Mouse (Mus musculus) liver, embryonic 14.5 days (tissue): Measurements from ENCODE around the gene Tbl1xr1. TPM values are rescaled to one million over a fixed set of nuclear protein-coding genes. Genes with fewer than 3 reads are reported as not detected.

Experiments
- ATAC-seq: fragments of 200-750 bp; cut with Nextera tagmentation; 2 replicates; pipeline ENCODE4 v1.8.0; 2017; ENCODE audit warnings: moderate number of reproducible peaks, mild to moderate bottlenecking, moderate library complexity; ENCODE audit not compliant: insufficient read depth
- DNase-seq, 3 experiments: peaks; one replicate each; pipeline ENCODE4 v3.0.0-alpha.2; 2012 to 2013; ENCODE audit warnings: low read depth in 3 of 3, low spot score in 3 of 3
- H3K27ac ChIP-seq: fragments of 300-500 bp; sonication (generic); 2 replicates; pipeline ENCODE4 v1.5.1; 2014; ENCODE audit warnings: moderate library complexity, mild to moderate bottlenecking, control low read depth, inconsistent platforms
- H3K27me3 ChIP-seq: fragments of 300-500 bp; sonication (generic); 2 replicates; pipeline ENCODE4 v1.6.1; 2014; ENCODE audit warnings: mild to moderate bottlenecking, low read length, moderate library complexity; ENCODE audit not compliant: control insufficient read depth, insufficient read depth
- H3K36me3 ChIP-seq: fragments of 300-500 bp; sonication (generic); replicated peaks from 2 replicates; pipeline ENCODE4 v1.6.1; 2014; ENCODE audit warnings: low read depth; ENCODE audit not compliant: control insufficient read depth, insufficient read depth
- H3K4me1 ChIP-seq, 2 experiments: fragments of 200-500 bp in 1 of 2; fragments of 300-500 bp in 1 of 2; sonication (generic) in 1 of 2; replicated peaks; 2 replicates each; pipeline ENCODE4 v1.6.1; 2012 to 2014; ENCODE audit warnings: antibody characterized with exemption in 1 of 2, inconsistent platforms in 1 of 2, low read length in 1 of 2; ENCODE audit not compliant: control insufficient read depth in 2 of 2, insufficient read depth in 2 of 2
- H3K4me2 ChIP-seq: fragments of 300-500 bp; sonication (generic); 2 replicates; pipeline ENCODE4 v1.6.1; 2014; ENCODE audit warnings: low read depth, mild to moderate bottlenecking, control low read depth, moderate library complexity
- H3K4me3 ChIP-seq, 2 experiments: fragments of 200-500 bp in 1 of 2; fragments of 300-500 bp in 1 of 2; sonication (generic) in 1 of 2; 2 replicates each; pipeline ENCODE4 v1.5.1; 2012 to 2014; ENCODE audit warnings: low read depth in 2 of 2, low read length in 2 of 2, mild to moderate bottlenecking in 2 of 2, control low read depth in 1 of 2, inconsistent platforms in 1 of 2, moderate library complexity in 1 of 2; ENCODE audit not compliant: insufficient read depth in 1 of 2
- H3K9ac ChIP-seq: fragments of 300-500 bp; sonication (generic); replicated peaks from 2 replicates; pipeline ENCODE4 v1.6.1; 2014; ENCODE audit warnings: mild to moderate bottlenecking, control low read depth, moderate library complexity
- H3K9me3 ChIP-seq: fragments of 300-500 bp; sonication (generic); 2 replicates; pipeline ENCODE4 v1.6.1; 2016; ENCODE audit warnings: low read length, mixed read lengths; ENCODE audit not compliant: control insufficient read depth
- CTCF ChIP-seq: IDR thresholded peaks from 2 replicates; pipeline ENCODE4 v1.5.1; 2016; ENCODE audit warnings: antibody characterized with exemption, low read depth, control low read depth
- EP300 ChIP-seq: IDR thresholded peaks from 2 replicates; pipeline ENCODE4 v1.6.1; 2016; ENCODE audit warnings: antibody characterized with exemption, low read depth
- WGBS: fragments of 180-500 bp; shearing (Covaris S2); extraction: QIAGEN DNeasy Blood & Tissue Kit; methylation state at CpG from one replicate; pipeline ENCODE4 v1.1.7; 2014; ENCODE audit not compliant: insufficient replicate concordance; 5-methylcytosine and 5-hydroxymethylcytosine counted together
- polyA plus RNA-seq, 2 experiments: library from polyadenylated mRNA; depleted of rRNA in 1 of 2; stranded (reverse) in 1 of 2; unstranded in 1 of 2; fragments of >200 nt; fragmentation: Nextera tagmentation in 1 of 2; extraction: Ambion mirVana in 1 of 2; gene quantifications; 2 replicates each; pipeline versions ENCODE4 v1.2.1 to v1.2.3; 2012 to 2014

Tbl1xr1 gene
- polyA plus RNA-seq, 2 experiments, result 6.5 to 6.7 TPM

DNA sequence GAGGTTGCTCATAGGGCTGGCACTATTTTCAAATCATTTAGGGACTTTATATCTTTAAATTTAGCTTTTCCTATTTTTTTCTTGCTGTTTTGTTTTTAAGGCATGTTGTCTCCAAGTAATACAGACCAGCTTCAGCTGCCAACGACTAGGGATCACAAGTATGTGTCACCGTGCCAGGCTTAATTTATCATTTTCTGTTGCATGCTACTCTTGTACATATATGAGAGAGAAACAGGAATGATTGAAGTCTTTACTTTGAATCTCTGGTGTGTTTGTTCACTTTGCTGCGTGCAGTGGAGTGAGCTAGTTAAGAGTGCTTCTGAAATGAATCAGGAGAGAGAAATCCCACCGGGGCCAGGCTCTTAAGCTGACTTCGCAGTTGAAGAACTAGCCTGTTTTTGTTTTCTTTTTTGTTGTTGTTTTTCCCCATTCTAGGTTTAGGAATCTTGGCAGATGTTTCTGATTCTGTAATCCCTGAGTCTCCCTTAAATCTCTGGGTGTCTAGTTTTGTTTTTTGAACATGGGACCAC, 27.6 kb downstream of the Tbl1xr1 start:
- Histone ChIP-seq H3K4me1 (no peaks in the 10 kb centered on the region), H3K4me2 (no peak overlapping the region), H3K27ac (no peak overlapping the region), H3K9ac (no peak overlapping the region), H3K9me3 (no peaks in the 10 kb centered on the region), H3K27me3 (no peaks in the 10 kb centered on the region), H3K36me3 (no peaks in the 10 kb centered on the region), H3K4me3 (no peak overlapping the region)
- no peak for TF ChIP-seq EP300
- TF ChIP-seq CTCF, result no peak
- DNase-seq (no peak), ATAC-seq (no peak)
- 72% methylated on average over 5 of the region's 5 CpGs for WGBS

DNA sequence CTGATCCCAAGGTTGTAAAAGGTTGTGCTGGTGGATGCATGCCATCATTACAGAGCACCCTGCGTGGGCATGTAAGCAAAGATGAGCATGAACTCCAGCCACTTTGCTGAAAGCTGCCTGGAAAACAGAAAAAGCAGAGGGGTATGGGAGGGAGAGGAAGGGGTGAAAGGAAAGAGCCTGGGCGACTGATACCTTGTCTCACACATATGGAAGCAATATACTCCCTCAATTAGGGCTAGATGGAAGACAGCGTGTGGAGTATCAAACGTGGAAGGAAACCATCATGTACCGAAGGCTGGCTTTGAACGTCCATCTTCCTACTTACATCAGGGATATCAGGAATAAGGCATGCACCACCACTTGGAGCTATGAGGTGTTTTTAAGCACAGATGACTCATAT, 29.0 kb downstream of the Tbl1xr1 start:
- TF ChIP-seq CTCF (no peak), EP300 (no peak)
- ATAC-seq (no peak), DNase-seq (no peak)
- Histone ChIP-seq H3K4me1 (no peaks in the 10 kb centered on the region), H3K9ac (no peak overlapping the region), H3K36me3 (no peaks in the 10 kb centered on the region), H3K9me3 (no peaks in the 10 kb centered on the region), H3K27ac (no peak overlapping the region), H3K4me3 (no peak overlapping the region), H3K4me2 (no peak overlapping the region), H3K27me3 (no peaks in the 10 kb centered on the region)
- 65% methylated on average over 6 of the region's 6 CpGs for WGBS

DNA sequence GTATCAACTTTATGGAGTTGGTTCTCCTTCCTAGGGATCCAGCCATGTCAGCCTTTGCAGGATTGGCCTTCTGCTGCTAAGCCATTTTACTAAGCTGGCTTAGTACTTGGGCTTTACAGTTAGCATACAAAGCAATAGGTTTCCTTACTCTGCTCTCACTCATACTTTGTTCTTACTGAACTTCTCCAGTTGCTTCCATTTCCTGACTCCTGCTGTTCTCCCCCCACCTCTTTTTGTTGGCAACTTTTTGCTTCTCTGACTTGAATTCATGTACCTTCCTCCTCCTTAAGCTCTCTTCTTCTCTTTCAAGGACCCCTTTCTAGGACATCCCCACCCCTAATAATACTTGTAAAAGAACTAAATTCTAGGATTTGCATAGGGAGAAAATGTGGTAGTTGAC, 31.6 kb downstream of the Tbl1xr1 start:
- Histone ChIP-seq H3K36me3 (no peaks in the 10 kb centered on the region), H3K27ac (no peak overlapping the region), H3K4me3 (no peak overlapping the region), H3K9ac (no peak overlapping the region), H3K4me1 (no peaks in the 10 kb centered on the region), H3K4me2 (no peak overlapping the region), H3K9me3 (no peaks in the 10 kb centered on the region), H3K27me3 (no peaks in the 10 kb centered on the region)
- DNase-seq (no peak), ATAC-seq (no peak)
- TF ChIP-seq EP300, result no peak
- TF ChIP-seq CTCF, result no peak

DNA sequence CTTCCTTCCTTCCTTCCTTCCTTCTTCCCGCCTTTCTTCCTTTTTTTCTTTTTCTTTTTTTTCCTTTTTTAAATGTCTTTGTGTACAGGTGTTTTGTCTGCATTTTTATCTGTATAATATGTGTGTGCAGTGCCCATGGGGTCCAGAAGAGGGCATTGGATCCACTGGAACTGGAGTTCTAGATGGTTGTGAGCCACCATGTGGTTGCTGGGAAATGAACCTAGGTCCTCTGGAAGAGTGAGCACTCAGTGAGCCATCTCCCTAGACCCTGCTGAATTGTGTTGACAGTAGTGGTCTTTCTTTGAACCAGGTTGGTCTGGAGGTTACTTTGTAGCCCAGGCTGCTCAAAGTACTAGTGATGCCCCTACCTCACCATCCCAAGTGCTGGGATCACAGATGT, 33.2 kb downstream of the Tbl1xr1 start:
- H3K27me3 ChIP-seq, result no peaks in the 10 kb centered on the region
- 78% methylated on average over 1 of the region's 1 CpGs for WGBS
- H3K9me3 ChIP-seq, result no peaks in the 10 kb centered on the region
- H3K27ac ChIP-seq, result no peak overlapping the region
- no peak overlapping the region for H3K9ac ChIP-seq
- no peak overlapping the region for H3K4me3 ChIP-seq
- no peak for ATAC-seq
- DNase-seq, result no peak
- no peak overlapping the region for H3K4me2 ChIP-seq
- no peak for TF ChIP-seq EP300
- TF ChIP-seq CTCF, result no peak
- no peaks in the 10 kb centered on the region for H3K36me3 ChIP-seq
- peaks cover 0 to 4% of the 10 kb centered on the region in 2 experiments; a peak in 1 of 4 replicates for H3K4me1 ChIP-seq

DNA sequence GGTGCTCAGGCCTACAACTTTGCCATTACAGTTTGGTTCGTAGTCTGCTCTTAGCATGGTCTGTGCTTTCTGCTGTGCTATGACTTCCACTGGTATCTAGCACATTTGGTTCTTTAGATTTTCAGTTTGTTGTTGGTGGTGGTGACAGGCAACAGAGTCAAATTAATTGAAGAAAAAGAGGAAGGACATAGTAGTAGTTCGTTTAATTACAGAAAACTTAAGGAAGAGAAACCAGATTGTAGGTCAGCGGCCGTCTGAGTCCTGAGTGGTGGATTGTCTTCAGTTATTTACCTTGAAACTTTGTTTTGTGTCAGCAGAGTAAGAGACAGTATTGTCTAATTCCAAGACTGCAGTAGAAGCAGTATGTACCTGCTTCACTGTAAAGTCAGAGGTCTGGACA, 37.3 kb downstream of the Tbl1xr1 start:
- H3K4me1 ChIP-seq, result peaks cover 0 to 10% of the 10 kb centered on the region in 2 experiments; a peak in 2 of 4 replicates
- no peak overlapping the region for H3K4me3 ChIP-seq
- H3K9me3 ChIP-seq, result no peaks in the 10 kb centered on the region
- no peak overlapping the region for H3K9ac ChIP-seq
- ATAC-seq (no peak), DNase-seq (no peak)
- H3K27ac ChIP-seq, result no peak overlapping the region
- H3K4me2 ChIP-seq, result no peak overlapping the region
- 67% methylated on average over 4 of the region's 4 CpGs for WGBS
- no peaks in the 10 kb centered on the region for H3K36me3 ChIP-seq
- TF ChIP-seq EP300 (no peak), CTCF (no peak)
- H3K27me3 ChIP-seq, result no peaks in the 10 kb centered on the region
